Mouse (Mus musculus) ES-E14 (cell line): Measurements from ENCODE around the gene Fam57a.

ENCODE experiments used
- CHD2 ChIP-seq: IDR thresholded peaks from 2 replicates; pipeline ENCODE4 v1.6.1; 2014; ENCODE audit warnings: mild to moderate bottlenecking, low read depth, low read length, inconsistent platforms
- HCFC1 ChIP-seq: IDR thresholded peaks from 2 replicates; pipeline ENCODE4 v1.6.1; 2012; ENCODE audit warnings: low read length, inconsistent platforms, borderline replicate concordance; ENCODE audit not compliant: insufficient read depth
- MAFK ChIP-seq: IDR thresholded peaks from 2 replicates; pipeline ENCODE4 v1.6.1; 2014; ENCODE audit warnings: mild to moderate bottlenecking, low read depth, low read length, inconsistent platforms; ENCODE audit not compliant: insufficient read depth
- ZC3H11A ChIP-seq: IDR thresholded peaks from 2 replicates; pipeline ENCODE4 v1.6.1; 2012; ENCODE audit warnings: low read depth, mild to moderate bottlenecking, inconsistent platforms, low read length, borderline replicate concordance

DNA sequence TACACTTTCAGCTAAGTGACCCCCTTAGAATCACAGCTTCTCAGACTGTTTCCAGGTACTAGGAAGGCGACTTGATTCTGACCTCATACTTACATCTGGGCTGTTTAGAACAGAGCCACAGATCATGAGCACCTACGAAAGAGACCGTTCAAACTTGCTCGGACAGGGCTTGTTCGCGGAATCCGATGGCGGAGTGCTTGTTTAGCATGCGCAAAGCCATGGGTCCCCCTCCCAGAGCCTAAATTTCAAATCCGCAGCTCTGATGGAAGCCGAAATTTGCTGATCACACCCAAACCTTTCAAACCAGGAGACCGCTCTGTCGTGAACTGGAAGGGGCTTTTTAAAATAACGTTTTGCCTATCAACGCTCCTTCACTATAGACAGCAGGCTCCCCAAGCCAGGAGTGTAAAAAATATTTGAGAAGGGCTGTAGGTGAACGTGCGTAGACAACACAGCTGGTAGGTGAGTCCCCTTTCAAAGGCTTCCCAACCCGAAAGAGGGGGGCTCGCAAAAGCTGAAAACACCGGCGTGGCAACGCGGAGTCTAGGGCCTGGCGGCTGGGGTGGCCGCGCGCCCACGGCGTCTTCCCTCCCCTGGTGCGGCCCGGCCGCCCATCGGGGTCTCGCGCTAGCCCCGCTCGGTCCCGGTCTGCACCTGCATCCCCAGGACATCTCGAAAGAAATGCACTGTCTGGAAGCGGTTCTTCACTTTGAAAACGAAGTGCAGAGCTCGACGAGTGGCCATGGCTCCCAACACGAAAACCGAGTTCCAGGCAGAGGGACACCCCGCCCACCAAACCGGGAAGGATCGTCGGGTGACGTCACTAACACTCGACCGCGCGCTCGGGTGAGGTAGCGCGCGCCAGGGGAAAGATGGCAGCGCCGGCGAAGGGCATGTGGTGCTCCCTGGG lies 63.7 kb downstream of the Fam57a start, which contains the start of the genes Mrm3 and Glod4:
- TF ChIP-seq CHD2 (no peak), HCFC1 (peak; percentile 85), ZC3H11A (no peak), MAFK (no peak)
